Mouse (Mus musculus): ENCODE measurements around the gene Grin2c.

The Grin2c gene

GRCm38 (mm10) chr11:115267061-115267883 lies at the start of gene Grin2c:
TSS of gene Grin2c (minus strand) at chr11:115267243.
- DNase-seq (ENCODE audit: extremely low read depth, low read depth, low spot score): no peak

- no peak for DNase-seq (ENCODE audit: extremely low read depth, low read depth, low spot score)
Measured at GRCm38 (mm10) chr11:115314249-115314648, 47.2 kb upstream of the Grin2c start.

- no peak for DNase-seq (ENCODE audit: extremely low read depth, low read depth, low spot score)
Measured at GRCm38 (mm10) chr11:115308781-115309180, 41.7 kb upstream of the Grin2c start.

GRCm38 (mm10) chr11:115306863-115307262 lies 39.8 kb upstream of the Grin2c start, which contains the start of gene Otop2:
TSS of gene Otop2 (plus strand) at chr11:115307163.
- no peak for DNase-seq (ENCODE audit: extremely low read depth, low read depth, low spot score)

GRCm38 (mm10) chr11:115303167-115303566 lies 36.1 kb upstream of the Grin2c start:
- DNase-seq (ENCODE audit: extremely low read depth, low read depth, low spot score): no peak

- no peak for DNase-seq (ENCODE audit: extremely low read depth, low read depth, low spot score)
Measured at GRCm38 (mm10) chr11:115301351-115301750, 34.3 kb upstream of the Grin2c start.

- no peak for DNase-seq (ENCODE audit: extremely low read depth, low read depth, low spot score)
Measured at GRCm38 (mm10) chr11:115300745-115301144, 33.7 kb upstream of the Grin2c start.

GRCm38 (mm10) chr11:115298160-115298559 lies 31.1 kb upstream of the Grin2c start:
- no peak for DNase-seq (ENCODE audit: extremely low read depth, low read depth, low spot score)

- no peak for DNase-seq (ENCODE audit: extremely low read depth, low read depth, low spot score)
Measured at GRCm38 (mm10) chr11:115297214-115297826, 30.3 kb upstream of the Grin2c start, which contains the start of gene Fads6. TSS of gene Fads6 (minus strand) at chr11:115297663.

GRCm38 (mm10) chr11:115296471-115297210 lies 29.6 kb upstream of the Grin2c start:
- DNase-seq (ENCODE audit: extremely low read depth, low read depth, low spot score): peak; percentile 76

GRCm38 (mm10) chr11:115295939-115296338 lies 28.9 kb upstream of the Grin2c start:
- peak; percentile 90 for DNase-seq (ENCODE audit: extremely low read depth, low read depth, low spot score)

GRCm38 (mm10) chr11:115292631-115293375 lies 25.8 kb upstream of the Grin2c start:
- DNase-seq (ENCODE audit: extremely low read depth, low read depth, low spot score): no peak

- no peak for DNase-seq (ENCODE audit: extremely low read depth, low read depth, low spot score)
Measured at GRCm38 (mm10) chr11:115291503-115291902, 24.5 kb upstream of the Grin2c start.

GRCm38 (mm10) chr11:115290919-115291318 lies 23.9 kb upstream of the Grin2c start:
- DNase-seq (ENCODE audit: extremely low read depth, low read depth, low spot score): no peak

- DNase-seq (ENCODE audit: extremely low read depth, low read depth, low spot score): no peak
Measured at GRCm38 (mm10) chr11:115290314-115290713, 23.3 kb upstream of the Grin2c start.

GRCm38 (mm10) chr11:115289885-115290284 lies 22.8 kb upstream of the Grin2c start:
- DNase-seq (ENCODE audit: extremely low read depth, low read depth, low spot score): no peak

GRCm38 (mm10) chr11:115288305-115288704 lies 21.3 kb upstream of the Grin2c start:
- no peak for DNase-seq (ENCODE audit: extremely low read depth, low read depth, low spot score)

GRCm38 (mm10) chr11:115287386-115287785 lies 20.3 kb upstream of the Grin2c start:
- DNase-seq (ENCODE audit: extremely low read depth, low read depth, low spot score): no peak

GRCm38 (mm10) chr11:115286201-115286993 lies 19.4 kb upstream of the Grin2c start:
- DNase-seq (ENCODE audit: extremely low read depth, low read depth, low spot score): no peak

GRCm38 (mm10) chr11:115285282-115285681 lies 18.2 kb upstream of the Grin2c start:
- DNase-seq (ENCODE audit: extremely low read depth, low read depth, low spot score): no peak
